Mouse (Mus musculus): Measurements from ENCODE around the gene Gcsh. TPM values are rescaled to one million over a fixed set of nuclear protein-coding genes. Genes with fewer than 3 reads are reported as not detected.
A peak's percentile ranks its signal among the peaks of the same experiment; 100 is the strongest.

Gcsh gene
- polyA plus RNA-seq, 1 experiment from 2014 or later = 123 TPM

DNA sequence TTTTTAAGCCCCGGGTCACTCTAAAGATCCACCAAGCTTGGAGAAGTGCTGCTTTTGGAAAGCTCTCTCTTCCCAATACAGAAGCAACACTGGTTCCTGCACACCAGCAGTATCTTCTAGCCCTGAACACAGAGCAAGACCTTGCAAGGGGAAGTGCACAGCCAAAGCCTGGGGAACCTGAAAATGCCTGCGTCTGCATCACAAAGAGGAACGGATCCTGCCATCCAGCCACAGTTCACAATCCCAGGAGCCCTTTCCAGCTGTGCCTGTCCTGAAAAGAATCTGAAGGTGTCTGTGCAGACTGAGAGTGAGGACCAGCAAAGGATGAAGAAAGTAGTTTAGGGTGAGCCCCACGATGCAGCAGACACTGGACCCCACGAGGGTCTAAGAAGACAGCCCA, 18.3 kb downstream of the Gcsh start:
- Histone ChIP-seq H3K9ac (peak overlapping the region; percentile 21; the same call in 1 of the 2 replicates), H3K36me3 (no peaks in the 10 kb centered on the region), H3K27ac (no peak overlapping the region), H3K9me3 (no peaks in the 10 kb centered on the region), H3K4me2 (0 out of 2 replicates have a peak overlapping the region, but pooled peaks have one; percentile 7), H3K4me1 (peaks cover 23% of the 10 kb centered on the region), H3K27me3 (no peaks in the 10 kb centered on the region), H3K4me3 (no peak overlapping the region)
- WGBS = 32% methylated on average over 5 of the region's 5 CpGs
- no peak for ATAC-seq (ENCODE audit: insufficient number of reproducible peaks, insufficient read depth, low FRiP score, low TSS enrichment, low read depth)

DNA sequence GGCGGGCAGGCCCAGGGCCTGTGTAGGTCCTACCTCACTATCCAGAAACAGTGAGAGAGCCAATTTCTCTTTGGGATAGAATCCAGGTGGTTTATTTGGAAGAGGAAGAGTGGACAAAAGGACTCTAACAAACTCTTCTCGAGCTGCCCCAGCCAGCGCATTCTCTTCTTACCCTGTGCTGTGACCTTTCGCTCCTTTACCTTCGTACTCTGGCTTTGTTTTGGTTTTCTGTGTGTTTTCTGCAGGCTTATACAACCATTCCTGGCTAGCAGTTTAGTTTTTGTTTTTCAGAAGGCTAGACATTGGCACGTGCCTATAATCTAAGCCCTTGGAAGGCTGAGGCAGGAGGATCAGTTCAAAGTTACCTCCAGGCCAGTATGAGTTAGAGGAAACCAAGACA, 23.8 kb downstream of the Gcsh start:
- Histone ChIP-seq H3K27me3 (no peaks in the 10 kb centered on the region), H3K27ac (no peak overlapping the region), H3K9me3 (no peaks in the 10 kb centered on the region), H3K4me3 (no peak overlapping the region), H3K9ac (no peak overlapping the region), H3K4me2 (no peak overlapping the region), H3K4me1 (no peaks in the 10 kb centered on the region), H3K36me3 (no peaks in the 10 kb centered on the region)
- 79% methylated on average over 6 of the region's 6 CpGs for WGBS
- no peak for ATAC-seq (ENCODE audit: insufficient number of reproducible peaks, insufficient read depth, low FRiP score, low TSS enrichment, low read depth)

DNA sequence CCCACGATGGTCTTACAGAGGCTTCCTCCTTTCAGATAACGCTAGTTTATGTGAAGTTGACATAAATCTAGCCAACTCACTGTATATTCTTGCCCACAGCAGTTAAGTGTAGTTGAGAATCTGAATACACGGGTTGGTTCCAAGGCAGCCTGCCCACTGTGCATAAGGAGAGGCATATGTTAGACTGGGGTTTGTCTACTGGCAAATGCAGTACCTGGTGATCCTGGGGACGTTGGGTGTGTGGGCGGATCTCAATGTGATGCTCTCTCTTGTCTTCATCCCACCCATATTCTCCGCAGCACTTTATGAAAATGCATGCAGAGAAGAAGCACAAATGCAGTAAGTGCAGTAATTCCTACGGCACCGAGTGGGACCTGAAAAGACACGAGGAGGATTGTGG, 38.9 kb downstream of the Gcsh start:
- peaks cover 13% of the 10 kb centered on the region for H3K4me1 ChIP-seq
- 96% methylated on average over 9 of the region's 9 CpGs for WGBS
- no peak for ATAC-seq (ENCODE audit: insufficient number of reproducible peaks, insufficient read depth, low FRiP score, low TSS enrichment, low read depth)
- H3K9me3 ChIP-seq = no peaks in the 10 kb centered on the region
- H3K27ac ChIP-seq = no peak overlapping the region
- no peak overlapping the region for H3K4me3 ChIP-seq
- no peaks in the 10 kb centered on the region for H3K27me3 ChIP-seq
- peaks cover 60% of the 10 kb centered on the region for H3K36me3 ChIP-seq
- no peak overlapping the region for H3K4me2 ChIP-seq
- H3K9ac ChIP-seq = no peak overlapping the region

DNA sequence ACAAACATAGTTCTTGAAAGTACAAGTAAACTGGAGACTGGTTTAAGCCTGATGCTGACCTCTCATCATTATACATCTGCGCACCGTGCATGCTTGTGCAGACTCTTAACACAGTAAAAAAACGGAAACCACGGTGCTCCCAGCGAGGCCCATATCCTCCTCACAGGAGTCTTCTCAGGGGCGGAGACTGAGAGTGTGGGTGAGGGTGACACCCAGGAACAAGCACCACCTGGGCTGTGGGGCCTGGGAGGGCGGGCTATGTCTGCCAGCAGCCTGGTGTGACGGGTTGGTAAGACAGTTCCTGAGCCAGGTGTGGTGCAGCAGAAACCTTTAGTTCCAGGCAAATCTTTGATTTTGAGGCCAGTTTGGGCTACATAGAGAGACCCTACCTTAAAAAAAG, 40.9 kb downstream of the Gcsh start:
- Histone ChIP-seq H3K27me3 (no peaks in the 10 kb centered on the region), H3K36me3 (peaks cover 44% of the 10 kb centered on the region), H3K4me2 (no peak overlapping the region), H3K4me1 (peaks cover 13% of the 10 kb centered on the region), H3K4me3 (no peak overlapping the region), H3K9ac (no peak overlapping the region), H3K9me3 (no peaks in the 10 kb centered on the region), H3K27ac (no peak overlapping the region)
- 90% methylated on average over 8 of the region's 8 CpGs for WGBS
- no peak for ATAC-seq (ENCODE audit: insufficient number of reproducible peaks, insufficient read depth, low FRiP score, low TSS enrichment, low read depth)

DNA sequence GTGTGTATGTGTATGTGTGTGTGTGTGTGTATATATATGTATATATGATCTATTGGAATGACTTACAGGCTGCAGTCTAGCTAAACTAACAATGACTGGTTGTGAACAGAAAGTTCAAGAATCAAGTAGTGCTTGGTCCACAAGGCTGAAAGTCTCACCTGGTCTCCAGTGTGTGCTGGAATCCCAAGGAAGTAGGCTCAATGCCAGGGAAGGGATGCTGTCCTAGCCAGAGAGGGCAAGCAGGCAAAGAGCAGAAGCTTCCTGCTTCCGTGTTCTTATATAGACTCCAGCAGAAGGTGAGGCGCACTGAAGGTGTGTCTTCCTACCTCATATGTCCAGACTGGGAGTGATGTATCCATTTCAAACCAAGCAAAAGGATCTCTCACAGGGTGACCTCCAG, 41.6 kb downstream of the Gcsh start:
- Histone ChIP-seq H3K4me1 (peaks cover 13% of the 10 kb centered on the region), H3K9ac (no peak overlapping the region), H3K9me3 (no peaks in the 10 kb centered on the region), H3K36me3 (peaks cover 38% of the 10 kb centered on the region), H3K27ac (no peak overlapping the region), H3K4me3 (no peak overlapping the region), H3K4me2 (no peak overlapping the region), H3K27me3 (no peaks in the 10 kb centered on the region)
- WGBS = 94% methylated on average over 2 of the region's 2 CpGs
- ATAC-seq (ENCODE audit: insufficient number of reproducible peaks, insufficient read depth, low FRiP score, low TSS enrichment, low read depth) = no peak

DNA sequence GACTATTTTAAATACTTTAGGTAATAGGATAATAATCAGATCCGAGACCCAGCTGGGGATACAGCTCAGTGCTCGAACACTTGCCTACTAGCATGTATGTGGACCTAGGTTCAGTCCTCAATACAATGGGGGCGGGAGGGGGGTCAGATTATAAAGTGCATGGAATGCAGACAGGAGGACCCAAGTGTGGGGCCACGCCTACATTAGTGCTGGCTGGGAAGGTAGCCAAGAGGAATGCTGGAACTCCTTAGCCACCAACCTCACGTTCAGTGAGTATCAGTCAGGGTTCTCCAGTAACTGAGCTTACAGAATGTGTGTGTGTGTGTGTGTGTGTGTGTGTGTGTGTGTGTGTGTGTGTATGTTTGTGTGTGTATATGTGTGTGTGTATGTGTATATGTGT, 42.0 kb downstream of the Gcsh start:
- Histone ChIP-seq H3K4me2 (no peak overlapping the region), H3K36me3 (peaks cover 34% of the 10 kb centered on the region), H3K9ac (no peak overlapping the region), H3K4me1 (peaks cover 14% of the 10 kb centered on the region), H3K27ac (0 out of 2 replicates have a peak overlapping the region, but pooled peaks have one; percentile 16), H3K9me3 (no peaks in the 10 kb centered on the region), H3K4me3 (no peak overlapping the region), H3K27me3 (no peaks in the 10 kb centered on the region)
- no peak for ATAC-seq (ENCODE audit: insufficient number of reproducible peaks, insufficient read depth, low FRiP score, low TSS enrichment, low read depth)
- WGBS = 48% methylated on average over 5 of the region's 5 CpGs

DNA sequence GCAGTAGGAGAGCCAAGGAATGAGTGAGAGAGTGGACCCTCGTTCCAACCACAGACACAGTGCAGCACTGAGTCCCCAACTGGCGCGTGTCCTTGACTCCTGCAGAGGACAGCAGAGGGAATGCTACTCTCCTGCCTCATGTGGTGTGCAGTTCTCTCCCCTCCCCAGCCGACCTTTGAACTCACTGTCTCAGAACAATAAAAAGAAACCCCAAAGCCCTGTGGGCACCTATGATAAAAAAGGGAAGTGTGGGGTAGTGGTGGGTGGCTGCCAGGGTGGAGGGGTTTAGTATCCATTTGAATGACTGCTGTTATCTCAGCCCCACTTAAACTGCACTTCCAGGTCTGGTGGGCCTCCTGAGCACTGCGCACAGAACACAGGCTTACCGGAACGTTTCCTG, 45.7 kb downstream of the Gcsh start:
- no peak for ATAC-seq (ENCODE audit: insufficient number of reproducible peaks, insufficient read depth, low FRiP score, low TSS enrichment, low read depth)
- 86% methylated on average over 7 of the region's 7 CpGs for WGBS
- Histone ChIP-seq H3K4me1 (peaks cover 35% of the 10 kb centered on the region), H3K27me3 (no peaks in the 10 kb centered on the region), H3K27ac (no peak overlapping the region), H3K9me3 (no peaks in the 10 kb centered on the region), H3K36me3 (no peaks in the 10 kb centered on the region), H3K9ac (no peak overlapping the region), H3K4me3 (no peak overlapping the region), H3K4me2 (no peak overlapping the region)

DNA sequence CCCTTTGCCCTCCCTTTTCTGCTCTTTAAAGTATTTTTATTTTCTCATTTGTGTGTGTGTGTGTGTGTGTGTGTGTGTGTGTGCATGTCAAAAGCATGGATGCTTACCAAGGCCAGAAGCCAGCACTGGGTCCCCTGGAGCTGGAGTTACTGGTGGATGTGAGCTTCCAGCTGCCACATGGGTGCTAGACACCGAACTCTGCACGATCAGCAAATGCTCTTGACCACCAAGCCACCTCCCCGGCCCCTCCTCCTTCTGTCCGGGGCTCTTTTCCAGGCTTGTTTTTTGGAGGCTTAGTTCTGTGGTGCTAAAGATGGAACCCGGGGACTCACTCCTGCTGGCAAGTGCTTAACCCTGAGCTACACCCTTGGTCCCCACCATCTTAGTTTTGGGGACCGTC, 46.5 kb downstream of the Gcsh start:
- peaks cover 32% of the 10 kb centered on the region for H3K4me1 ChIP-seq
- H3K9me3 ChIP-seq = no peaks in the 10 kb centered on the region
- H3K36me3 ChIP-seq = no peaks in the 10 kb centered on the region
- H3K4me3 ChIP-seq = no peak overlapping the region
- no peak for ATAC-seq (ENCODE audit: insufficient number of reproducible peaks, insufficient read depth, low FRiP score, low TSS enrichment, low read depth)
- H3K4me2 ChIP-seq = no peak overlapping the region
- H3K9ac ChIP-seq = no peak overlapping the region
- H3K27ac ChIP-seq = no peak overlapping the region
- 90% methylated on average over 6 of the region's 6 CpGs for WGBS
- H3K27me3 ChIP-seq = no peaks in the 10 kb centered on the region

DNA sequence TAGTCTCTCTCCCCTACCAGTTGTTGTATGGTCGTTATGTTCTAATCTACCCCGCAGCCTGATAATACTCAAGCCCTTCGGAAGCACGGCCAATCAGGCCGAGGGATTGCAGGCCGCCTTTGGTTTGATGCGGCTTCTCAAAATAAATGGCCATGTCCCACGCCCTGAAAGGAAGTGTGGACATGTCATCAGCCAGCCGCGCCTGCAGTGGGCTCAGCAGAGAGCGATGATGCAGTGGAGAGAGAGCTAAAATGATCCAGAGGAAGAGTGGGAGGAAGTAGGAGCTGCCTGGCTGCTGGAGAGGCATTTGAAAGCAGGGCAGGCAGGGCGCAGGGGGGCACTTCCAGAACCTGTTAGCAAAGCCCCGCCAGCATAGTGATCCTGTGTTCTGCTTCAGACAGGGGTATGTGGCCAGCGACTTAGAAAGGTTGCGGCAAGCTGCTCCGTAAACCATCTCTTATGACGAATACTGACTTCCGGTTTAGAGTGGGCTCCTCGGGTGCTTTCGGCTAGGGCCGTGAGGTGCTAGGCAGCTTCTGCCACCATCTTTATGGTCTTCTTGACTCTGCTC, 47.0 kb downstream of the Gcsh start:
- no peak for ATAC-seq (ENCODE audit: insufficient number of reproducible peaks, insufficient read depth, low FRiP score, low TSS enrichment, low read depth)
- H3K27ac ChIP-seq = no peak overlapping the region
- H3K9ac ChIP-seq = 0 out of 2 replicates have a peak overlapping the region, but pooled peaks have one; percentile 33
- H3K4me3 ChIP-seq = no peak overlapping the region
- H3K4me2 ChIP-seq = no peak overlapping the region
- WGBS = 85% methylated on average over 21 of the region's 21 CpGs
- peaks cover 27% of the 10 kb centered on the region for H3K4me1 ChIP-seq
- no peaks in the 10 kb centered on the region for H3K27me3 ChIP-seq
- no peaks in the 10 kb centered on the region for H3K36me3 ChIP-seq
- no peaks in the 10 kb centered on the region for H3K9me3 ChIP-seq

DNA sequence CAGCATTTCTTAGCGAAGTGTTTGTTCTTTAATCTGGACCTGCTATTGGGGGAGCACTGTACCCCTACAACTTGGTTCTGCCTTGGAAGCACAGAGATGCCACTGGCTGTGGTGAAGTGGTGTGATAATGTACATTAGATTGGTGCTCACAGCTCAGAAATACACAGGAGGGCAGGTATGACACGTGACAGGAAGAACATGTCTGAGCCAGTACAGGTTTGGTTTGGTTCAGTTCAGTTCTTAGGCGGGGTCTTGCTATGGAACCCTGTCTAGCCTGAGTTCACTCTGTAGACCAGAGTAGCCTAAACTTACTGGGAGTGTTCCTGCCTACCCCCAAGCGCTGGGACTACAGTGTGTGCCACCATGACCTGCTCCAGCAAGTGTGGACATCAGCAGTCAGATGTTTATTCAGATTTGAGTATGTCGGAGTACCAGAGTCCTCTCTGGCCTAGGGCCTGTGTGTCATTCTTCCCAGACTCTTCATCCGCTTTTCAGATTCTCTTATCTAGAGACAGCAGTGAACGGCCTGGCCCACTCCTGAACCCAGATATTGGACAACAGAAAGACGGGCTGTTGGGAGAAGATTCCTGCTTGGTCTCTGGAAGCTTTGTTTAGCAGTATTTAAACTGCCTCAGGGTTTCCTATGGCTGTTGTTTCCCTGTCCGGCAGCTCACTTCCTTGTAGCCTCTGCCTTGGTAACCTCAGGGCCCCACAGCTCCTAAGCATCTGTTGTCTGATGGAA, 48.0 kb downstream of the Gcsh start:
- Histone ChIP-seq H3K4me1 (peaks cover 22% of the 10 kb centered on the region), H3K36me3 (peaks cover 4% of the 10 kb centered on the region), H3K27ac (no peak overlapping the region), H3K9me3 (no peaks in the 10 kb centered on the region), H3K4me3 (no peak overlapping the region), H3K9ac (no peak overlapping the region; the same call in 1 of the 2 replicates), H3K27me3 (no peaks in the 10 kb centered on the region), H3K4me2 (no peak overlapping the region)
- WGBS = 75% methylated on average over 9 of the region's 9 CpGs
- ATAC-seq (ENCODE audit: insufficient number of reproducible peaks, insufficient read depth, low FRiP score, low TSS enrichment, low read depth) = no peak

DNA sequence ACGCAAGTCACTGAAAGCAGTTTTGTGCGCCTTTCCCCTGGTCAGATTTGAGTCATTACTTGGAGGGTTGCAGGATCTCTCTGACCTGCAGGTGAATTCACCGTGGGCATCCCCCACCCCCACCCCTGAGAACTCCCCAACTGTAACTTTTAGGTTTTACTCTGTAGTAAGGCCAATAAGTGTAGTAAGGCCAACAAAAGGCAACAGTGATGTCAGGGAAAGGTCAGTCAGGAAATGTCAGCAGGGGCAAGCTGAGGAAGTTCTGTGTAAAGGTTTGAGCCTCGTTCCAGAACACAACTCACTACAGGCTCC, 49.0 kb downstream of the Gcsh start:
- Histone ChIP-seq H3K27ac (no peak overlapping the region), H3K4me2 (peak overlapping the region; percentile 96), H3K27me3 (no peaks in the 10 kb centered on the region), H3K9ac (peak overlapping the region; percentile 88), H3K4me3 (peak overlapping the region; percentile 97), H3K9me3 (no peaks in the 10 kb centered on the region), H3K36me3 (peaks cover 4% of the 10 kb centered on the region), H3K4me1 (peaks cover 22% of the 10 kb centered on the region)
- no peak for ATAC-seq (ENCODE audit: insufficient number of reproducible peaks, insufficient read depth, low FRiP score, low TSS enrichment, low read depth)
- WGBS = 9% methylated on average over 4 of the region's 4 CpGs
